Mouse (Mus musculus) heart, embryonic 11.5 days (tissue): Measurements from ENCODE around the gene Mdm4. TPM values are rescaled to one million over a fixed set of nuclear protein-coding genes. Genes with fewer than 3 reads are reported as not detected.

ENCODE experiments used
- ATAC-seq: fragments of 200-750 bp; cut with Nextera tagmentation; replicated peaks from 2 replicates; pipeline ENCODE4 v1.8.0; 2017; ENCODE audit warnings: moderate library complexity; ENCODE audit not compliant: insufficient number of reproducible peaks, low FRiP score, low TSS enrichment
- H3K27ac ChIP-seq: fragments of 300-500 bp; sonication (generic); 2 replicates; pipeline ENCODE4 v1.5.1; 2014; ENCODE audit warnings: mild to moderate bottlenecking, low read depth, low read length
- H3K27me3 ChIP-seq: fragments of 300-500 bp; sonication (generic); 2 replicates; pipeline ENCODE4 v1.6.1; 2014; ENCODE audit warnings: mild to moderate bottlenecking, low read length, mixed read lengths; ENCODE audit not compliant: control insufficient read depth, insufficient read depth
- H3K36me3 ChIP-seq: fragments of 300-500 bp; sonication (generic); 2 replicates; pipeline ENCODE4 v1.6.1; 2014; ENCODE audit warnings: mild to moderate bottlenecking, low read length, moderate library complexity, mixed read lengths; ENCODE audit not compliant: control insufficient read depth, insufficient read depth
- H3K4me1 ChIP-seq: fragments of 300-500 bp; sonication (generic); 2 replicates; pipeline ENCODE4 v1.6.1; 2014; ENCODE audit warnings: low read length; ENCODE audit not compliant: control insufficient read depth, insufficient read depth
- H3K4me2 ChIP-seq: fragments of 300-500 bp; sonication (generic); 2 replicates; pipeline ENCODE4 v1.6.1; 2014; ENCODE audit warnings: mild to moderate bottlenecking, moderate library complexity
- H3K4me3 ChIP-seq: fragments of 300-500 bp; sonication (generic); 2 replicates; pipeline ENCODE4 v1.5.1; 2014; ENCODE audit warnings: low read depth, low read length
- H3K9ac ChIP-seq: fragments of 300-500 bp; sonication (generic); 2 replicates; pipeline ENCODE4 v1.6.1; 2014; ENCODE audit warnings: mild to moderate bottlenecking, low read depth, low read length, moderate library complexity
- H3K9me3 ChIP-seq: fragments of 300-500 bp; sonication (generic); replicated peaks from 2 replicates; pipeline ENCODE4 v1.6.1; 2016; ENCODE audit warnings: low read length; ENCODE audit not compliant: control insufficient read depth
- WGBS: fragments of 180-500 bp; shearing (Covaris S2); extraction: QIAGEN DNeasy Blood & Tissue Kit; methylation state at CpG from one replicate; pipeline ENCODE4 v1.1.7; 2014; ENCODE audit not compliant: insufficient replicate concordance; 5-methylcytosine and 5-hydroxymethylcytosine counted together
- polyA plus RNA-seq: library from polyadenylated mRNA; unstranded; fragments of >200 nt; fragmentation: Nextera tagmentation; extraction: Ambion mirVana; gene quantifications from 2 replicates; pipeline ENCODE4 v1.2.1, GENCODE M21; 2014

The Mdm4 gene
- polyA plus RNA-seq, 1 experiment from 2014 or later, result 41.2 TPM

DNA sequence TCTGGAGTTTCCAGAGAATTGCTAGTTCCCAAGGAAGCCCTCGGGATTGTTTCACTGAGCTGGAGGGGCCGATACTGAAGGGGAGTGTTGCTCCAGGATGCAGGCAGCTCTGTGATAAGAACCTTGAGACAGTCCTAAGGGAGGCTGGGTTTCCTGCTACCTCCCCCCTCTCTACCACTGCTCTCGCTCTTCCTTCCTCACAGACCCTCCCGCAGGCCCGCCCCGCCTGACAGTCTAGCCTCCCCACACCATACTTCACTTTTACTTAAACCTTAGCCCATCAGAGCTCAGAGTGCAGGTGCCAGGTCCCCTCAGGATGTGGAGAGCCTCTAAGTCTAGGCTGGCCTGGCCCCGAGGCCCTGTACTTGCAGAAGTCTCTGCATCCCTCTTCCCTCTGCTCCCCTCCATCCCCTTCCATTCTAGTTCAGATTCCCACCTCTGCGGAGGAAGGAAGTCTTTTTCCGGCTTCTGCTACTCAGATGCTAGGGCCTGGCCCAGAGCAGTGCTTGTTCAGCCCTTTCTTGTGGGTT lies 43.0 kb upstream of the Mdm4 start:
- H3K27ac ChIP-seq, result peak overlapping the region; percentile 81
- no peaks in the 10 kb centered on the region for H3K27me3 ChIP-seq
- H3K4me2 ChIP-seq, result peak overlapping the region; percentile 24
- WGBS, result 17% methylated on average over 9 of the region's 9 CpGs
- no peaks in the 10 kb centered on the region for H3K9me3 ChIP-seq
- ATAC-seq, result peak; percentile 56
- H3K9ac ChIP-seq, result peak overlapping the region; percentile 39; the same call in 1 of the 2 replicates
- H3K4me3 ChIP-seq, result no peak overlapping the region
- H3K36me3 ChIP-seq, result no peaks in the 10 kb centered on the region; the same call in none of the 2 replicates
- H3K4me1 ChIP-seq, result peaks cover 58% of the 10 kb centered on the region

DNA sequence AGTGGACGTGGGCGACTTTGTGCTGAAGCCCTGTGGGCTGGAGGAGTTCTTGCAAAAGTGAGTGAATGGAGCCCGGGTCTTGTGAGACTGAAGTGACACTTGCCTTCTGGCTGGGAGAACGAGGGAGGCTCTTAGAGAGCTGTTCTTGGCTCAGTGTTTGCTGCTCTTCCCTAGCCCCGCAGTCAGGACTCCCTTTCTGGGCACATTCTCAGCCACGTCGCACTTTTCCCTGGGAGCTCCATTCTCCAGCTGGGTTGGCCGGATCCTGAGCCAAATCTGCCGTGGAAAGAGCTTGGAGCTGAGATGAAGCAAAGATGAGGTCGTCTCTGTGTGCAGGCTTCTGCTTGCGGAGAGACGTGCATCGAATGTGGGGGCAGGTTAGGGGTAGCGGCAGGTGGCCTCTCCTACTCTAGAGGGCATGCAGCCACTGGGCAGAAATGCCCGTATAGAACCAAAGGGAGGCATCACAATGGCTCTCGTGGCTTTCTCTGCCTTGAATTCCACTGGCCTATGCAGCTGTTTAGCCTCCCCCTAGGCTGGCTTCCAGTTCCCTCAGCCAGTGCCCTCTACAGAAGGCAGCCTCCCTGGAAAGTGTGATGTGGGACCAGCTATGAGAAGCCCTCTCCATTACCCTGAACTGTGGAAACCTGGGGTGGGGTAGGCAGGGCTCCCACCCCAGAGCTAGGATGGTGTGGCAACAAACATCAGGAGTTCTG lies 41.5 kb upstream of the Mdm4 start:
- 62% methylated on average over 16 of the region's 16 CpGs for WGBS
- Histone ChIP-seq H3K36me3 (no peaks in the 10 kb centered on the region; the same call in 1 of the 2 replicates), H3K27ac (peak overlapping the region; percentile 81), H3K9me3 (no peaks in the 10 kb centered on the region), H3K4me1 (peaks cover 65% of the 10 kb centered on the region), H3K4me2 (no peak overlapping the region), H3K27me3 (no peaks in the 10 kb centered on the region), H3K4me3 (no peak overlapping the region), H3K9ac (peak overlapping the region; percentile 49; the same call in 1 of the 2 replicates)
- no peak for ATAC-seq

DNA sequence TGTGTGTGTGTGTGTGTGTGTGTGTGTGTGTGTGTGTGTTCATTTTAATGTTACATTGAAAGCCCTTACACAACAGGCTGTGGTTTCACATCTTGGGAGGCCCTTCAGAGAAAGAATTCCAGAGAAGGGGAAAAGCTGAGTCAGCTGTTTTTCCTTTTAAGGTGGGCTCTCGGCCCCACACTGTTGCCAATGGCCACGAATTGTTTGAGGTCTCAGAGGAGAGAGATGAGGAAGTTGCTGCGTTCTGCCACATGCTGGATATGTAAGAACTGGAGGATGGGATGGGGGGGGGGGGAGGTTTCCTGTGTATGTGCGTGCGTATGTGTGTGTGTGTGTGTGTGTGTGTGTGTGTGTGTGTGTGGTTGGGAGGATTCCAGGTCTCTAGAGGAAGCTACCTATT lies 39.8 kb upstream of the Mdm4 start:
- peak overlapping the region; percentile 95 for H3K27ac ChIP-seq
- H3K4me3 ChIP-seq, result no peak overlapping the region
- no peak overlapping the region for H3K9ac ChIP-seq
- no peaks in the 10 kb centered on the region for H3K9me3 ChIP-seq
- WGBS, result 34% methylated on average over 4 of the region's 5 CpGs
- no peaks in the 10 kb centered on the region for H3K27me3 ChIP-seq
- no peak for ATAC-seq
- no peaks in the 10 kb centered on the region; the same call in 1 of the 2 replicates for H3K36me3 ChIP-seq
- H3K4me1 ChIP-seq, result peaks cover 60% of the 10 kb centered on the region
- no peak overlapping the region for H3K4me2 ChIP-seq

DNA sequence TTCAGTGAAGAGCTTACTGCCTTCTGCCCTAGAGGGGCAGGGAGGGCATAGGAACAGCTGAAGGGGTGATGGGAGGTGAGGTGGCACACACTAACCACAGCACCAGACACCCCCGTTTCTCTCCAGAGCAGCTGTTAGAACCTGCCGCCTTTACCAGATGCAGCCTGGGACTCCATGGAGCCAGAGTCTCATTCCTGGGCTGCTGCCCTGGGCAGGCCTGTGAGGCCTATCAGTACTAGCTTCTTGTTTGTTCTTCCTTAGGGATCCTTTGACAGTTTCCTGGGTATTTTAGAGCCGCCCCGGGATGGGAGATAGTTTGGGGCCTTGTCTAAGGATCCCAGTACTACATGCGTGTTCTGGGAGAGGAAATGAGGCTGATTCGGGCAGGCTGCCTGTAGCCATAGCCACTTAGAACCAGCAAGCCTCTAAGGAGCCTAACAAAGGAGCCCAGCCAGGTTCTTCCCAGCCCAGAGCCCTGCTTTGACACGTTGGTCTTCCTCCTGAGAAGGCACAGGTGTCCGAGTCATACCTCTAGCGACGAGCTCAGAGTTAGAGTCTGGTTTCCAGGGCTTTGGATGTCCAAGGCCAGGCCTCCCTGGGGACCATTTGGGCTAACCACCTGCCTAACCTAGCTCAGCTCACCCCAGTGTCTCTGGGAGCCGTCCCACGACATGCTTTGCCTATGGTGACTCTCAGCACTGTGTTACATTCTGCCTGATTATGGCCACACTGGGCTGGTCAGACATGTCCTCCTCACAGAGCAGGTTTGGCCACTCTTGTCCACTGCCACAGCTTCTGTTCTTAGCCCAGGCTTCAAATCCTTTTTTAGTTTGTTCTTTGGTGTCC lies 39.1 kb upstream of the Mdm4 start:
- Histone ChIP-seq H3K9ac (peak overlapping the region; percentile 56), H3K4me1 (peaks cover 60% of the 10 kb centered on the region), H3K4me2 (peak overlapping the region; percentile 59), H3K4me3 (peak overlapping the region; percentile 25; the same call in 1 of the 2 replicates), H3K27ac (peak overlapping the region; percentile 95), H3K36me3 (no peaks in the 10 kb centered on the region; the same call in 1 of the 2 replicates), H3K9me3 (no peaks in the 10 kb centered on the region), H3K27me3 (no peaks in the 10 kb centered on the region)
- 62% methylated on average over 12 of the region's 12 CpGs for WGBS
- ATAC-seq, result no peak

DNA sequence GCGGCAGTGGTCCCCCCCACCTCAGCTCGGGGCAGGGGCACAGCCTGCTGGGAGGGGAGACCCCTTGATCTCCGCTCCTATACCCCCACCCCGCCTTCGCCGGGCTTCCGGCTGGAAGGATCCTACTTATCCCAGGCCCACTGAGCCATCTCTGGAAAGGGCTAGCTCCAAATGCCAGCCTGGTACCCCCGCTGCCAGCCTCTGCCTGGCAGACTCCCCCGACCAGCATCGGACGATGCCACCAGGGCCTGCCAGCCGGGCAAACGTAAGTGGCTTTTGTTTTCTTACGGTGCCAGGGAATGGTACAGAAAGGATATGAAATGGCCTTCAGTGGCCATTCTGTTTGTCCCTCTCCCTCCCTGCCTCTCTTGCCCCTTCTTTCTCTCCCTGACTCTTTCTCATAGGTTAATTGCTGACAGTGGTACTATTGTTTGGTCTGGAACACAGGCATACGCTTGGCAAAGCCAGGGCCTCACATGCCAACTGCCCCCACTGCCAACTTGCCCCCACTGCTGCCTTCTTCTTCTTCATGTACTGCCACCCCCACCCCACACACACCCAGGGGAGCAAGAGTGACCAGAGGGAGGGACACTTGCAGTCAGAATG lies 38.4 kb upstream of the Mdm4 start:
- H3K27me3 ChIP-seq, result no peaks in the 10 kb centered on the region
- peak overlapping the region; percentile 59 for H3K4me2 ChIP-seq
- ATAC-seq, result no peak
- peak overlapping the region; percentile 56 for H3K9ac ChIP-seq
- H3K4me1 ChIP-seq, result peaks cover 60% of the 10 kb centered on the region
- H3K36me3 ChIP-seq, result no peaks in the 10 kb centered on the region; the same call in 1 of the 2 replicates
- WGBS, result 73% methylated on average over 15 of the region's 15 CpGs
- H3K4me3 ChIP-seq, result peak overlapping the region; percentile 25
- peak overlapping the region; percentile 95 for H3K27ac ChIP-seq
- no peaks in the 10 kb centered on the region for H3K9me3 ChIP-seq

DNA sequence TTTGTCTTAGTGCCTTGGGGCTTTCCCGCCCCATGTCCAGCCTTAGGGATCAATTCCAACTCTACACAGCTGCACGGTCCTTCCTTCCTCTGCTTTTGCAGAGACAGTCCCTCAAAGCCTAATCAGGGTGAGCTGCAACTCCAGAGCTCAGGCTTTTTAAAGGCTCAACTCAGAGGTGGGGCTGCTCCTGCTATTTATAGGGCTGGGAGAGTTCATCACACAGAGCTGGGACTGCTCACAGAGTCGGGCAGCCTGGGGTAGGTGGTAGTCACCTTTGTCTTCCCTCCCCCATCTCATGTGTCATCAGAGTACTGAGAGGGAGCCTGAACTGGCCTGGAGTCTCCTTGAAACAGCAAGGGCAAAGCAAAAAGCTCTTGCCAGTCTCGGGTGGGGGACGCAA lies 37.9 kb upstream of the Mdm4 start:
- peaks cover 2% of the 10 kb centered on the region; the same call in 1 of the 2 replicates for H3K36me3 ChIP-seq
- peaks cover 56% of the 10 kb centered on the region for H3K4me1 ChIP-seq
- peak overlapping the region; percentile 56 for H3K9ac ChIP-seq
- peak overlapping the region; percentile 95 for H3K27ac ChIP-seq
- peak overlapping the region; percentile 25 for H3K4me3 ChIP-seq
- peak; percentile 20; the same call in 1 of the 2 replicates for ATAC-seq
- H3K4me2 ChIP-seq, result peak overlapping the region; percentile 59
- H3K27me3 ChIP-seq, result no peaks in the 10 kb centered on the region
- H3K9me3 ChIP-seq, result no peaks in the 10 kb centered on the region
- WGBS, result 37% methylated on average over 5 of the region's 5 CpGs

DNA sequence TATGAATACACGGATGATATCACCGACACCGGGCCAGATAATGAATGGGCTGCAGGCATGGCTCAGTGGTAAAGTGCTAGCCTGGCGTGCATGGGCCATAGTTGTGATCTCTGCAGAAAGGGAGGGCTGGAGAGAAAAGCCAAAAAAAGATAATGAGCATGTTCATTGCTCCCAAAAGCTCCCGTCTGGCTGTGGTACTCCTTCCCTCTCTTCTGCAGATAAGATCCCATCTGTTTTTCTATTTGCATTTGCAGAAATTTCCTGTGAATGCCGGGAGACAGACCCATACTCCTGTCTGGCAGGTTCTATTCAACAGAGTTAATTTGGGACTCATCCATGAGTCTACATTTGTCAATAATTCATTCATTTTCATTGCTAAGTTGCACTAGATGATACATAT lies 32.8 kb upstream of the Mdm4 start:
- H3K4me1 ChIP-seq, result peaks cover 22% of the 10 kb centered on the region
- no peaks in the 10 kb centered on the region for H3K27me3 ChIP-seq
- no peaks in the 10 kb centered on the region for H3K9me3 ChIP-seq
- H3K4me3 ChIP-seq, result no peak overlapping the region
- peaks cover 2% of the 10 kb centered on the region; the same call in 1 of the 2 replicates for H3K36me3 ChIP-seq
- H3K4me2 ChIP-seq, result no peak overlapping the region
- no peak overlapping the region for H3K9ac ChIP-seq
- ATAC-seq, result no peak
- 80% methylated on average over 6 of the region's 6 CpGs for WGBS
- H3K27ac ChIP-seq, result no peak overlapping the region

DNA sequence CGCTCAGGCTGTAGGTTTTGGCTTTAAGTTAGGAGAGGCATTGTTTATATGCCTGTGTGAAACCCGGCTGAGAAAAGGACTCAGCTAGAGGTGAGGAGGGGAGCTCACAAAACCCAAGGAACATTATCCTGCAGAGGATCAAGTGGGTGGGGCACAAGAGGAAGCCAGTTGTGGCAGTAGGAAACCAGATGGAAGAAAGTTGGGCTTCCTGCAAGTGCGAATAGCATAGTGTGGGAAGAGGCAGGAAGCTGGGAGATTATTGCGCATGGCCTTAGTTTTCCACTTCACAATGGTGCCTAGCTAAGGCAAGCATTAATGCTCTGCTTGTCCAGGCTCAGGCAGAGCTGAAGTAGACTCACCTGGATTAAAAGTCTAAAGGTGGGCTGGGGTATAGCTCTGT lies 30.3 kb upstream of the Mdm4 start:
- Histone ChIP-seq H3K4me2 (no peak overlapping the region), H3K36me3 (peaks cover 2% of the 10 kb centered on the region; the same call in 1 of the 2 replicates), H3K4me1 (peaks cover 24% of the 10 kb centered on the region), H3K9me3 (no peaks in the 10 kb centered on the region), H3K4me3 (no peak overlapping the region), H3K27ac (peak overlapping the region; percentile 62), H3K27me3 (no peaks in the 10 kb centered on the region), H3K9ac (no peak overlapping the region)
- WGBS, result 46% methylated on average over 4 of the region's 4 CpGs
- no peak for ATAC-seq
